Mouse (Mus musculus) frontal cortex, adult 2 months (tissue): ENCODE measurements at regions not wholly inside any gene's neighbourhood (a gene's known extent, or its start where the extent isn't known, plus 50 kb on each side); places are given as distances from the start of the nearest gene placed in this dataset.
A peak's percentile ranks its signal among the peaks of the same experiment; 100 is the strongest.

ENCODE experiments used
- DNase-seq, 2 experiments: peaks; one replicate each; pipeline ENCODE4 v3.0.0; 2022; ENCODE audit warnings: low spot score in 1 of 2; ENCODE audit errors: extremely low spot score in 1 of 2

- DNase-seq, result no peak
These were observed 115.9 kb downstream of the Pja1 start for GRCm38 (mm10) chrX:99355128-99355527.

GRCm38 (mm10) chrX:99350233-99350632, 120.8 kb downstream of the Pja1 start:
- DNase-seq, result no peak

GRCm38 (mm10) chrX:99340223-99340622, 130.8 kb downstream of the Pja1 start:
- no peak for DNase-seq

GRCm38 (mm10) chrX:99339081-99339876, 131.8 kb downstream of the Pja1 start:
- no peak for DNase-seq

- DNase-seq, result no peak
These were observed 134.2 kb downstream of the Pja1 start for GRCm38 (mm10) chrX:99336616-99337553.

GRCm38 (mm10) chrX:99335886-99336589, 135.0 kb downstream of the Pja1 start:
- DNase-seq, result no peak

- no peak for DNase-seq
These were observed 138.7 kb downstream of the Pja1 start for GRCm38 (mm10) chrX:99332457-99332770.

- no peak for DNase-seq
These were observed 139.2 kb downstream of the Pja1 start for GRCm38 (mm10) chrX:99331764-99332456.

GRCm38 (mm10) chrX:99330386-99330785, 140.7 kb downstream of the Pja1 start:
- DNase-seq, result no peak

- DNase-seq, result no peak
These were observed 142.5 kb downstream of the Pja1 start for GRCm38 (mm10) chrX:99328576-99328975.

GRCm38 (mm10) chrX:99326167-99326566, 144.9 kb downstream of the Pja1 start:
- DNase-seq, result no peak

- DNase-seq, result peak in 1 of 2 experiments; percentile 13
These were observed 145.6 kb downstream of the Pja1 start for GRCm38 (mm10) chrX:99325460-99325859.

- no peak for DNase-seq
These were observed 146.4 kb downstream of the Pja1 start for GRCm38 (mm10) chrX:99324546-99325170.

- no peak for DNase-seq
These were observed 151.3 kb downstream of the Pja1 start for GRCm38 (mm10) chrX:99319791-99320190.

- no peak for DNase-seq
These were observed 151.9 kb downstream of the Pja1 start for GRCm38 (mm10) chrX:99319163-99319562.

GRCm38 (mm10) chrX:99318141-99318540, 152.9 kb downstream of the Pja1 start:
- DNase-seq, result no peak

GRCm38 (mm10) chrX:99317736-99318135, 153.3 kb downstream of the Pja1 start:
- DNase-seq, result no peak

GRCm38 (mm10) chrX:99316410-99317056, 154.5 kb downstream of the Pja1 start:
- no peak for DNase-seq

GRCm38 (mm10) chrX:99299110-99299509, 163.2 kb downstream of the Efnb1 start:
- no peak for DNase-seq

- no peak for DNase-seq
These were observed 158.8 kb downstream of the Efnb1 start for GRCm38 (mm10) chrX:99294726-99295125.
